Mouse (Mus musculus) fat pad, adult 2 months (tissue): ENCODE data around the gene Zfp335.
"Not testable (repeated sequence)": the region's sequence is repeated elsewhere in the genome, so short reads cannot be mapped to it uniquely, and the experiment has no call there.

Experiments
- DNase-seq: peaks from one replicate; pipeline ENCODE4 v3.0.0-alpha.2; 2011; ENCODE audit warnings: low read depth, low spot score; ENCODE audit errors: extremely low read depth

Zfp335 gene

DNA sequence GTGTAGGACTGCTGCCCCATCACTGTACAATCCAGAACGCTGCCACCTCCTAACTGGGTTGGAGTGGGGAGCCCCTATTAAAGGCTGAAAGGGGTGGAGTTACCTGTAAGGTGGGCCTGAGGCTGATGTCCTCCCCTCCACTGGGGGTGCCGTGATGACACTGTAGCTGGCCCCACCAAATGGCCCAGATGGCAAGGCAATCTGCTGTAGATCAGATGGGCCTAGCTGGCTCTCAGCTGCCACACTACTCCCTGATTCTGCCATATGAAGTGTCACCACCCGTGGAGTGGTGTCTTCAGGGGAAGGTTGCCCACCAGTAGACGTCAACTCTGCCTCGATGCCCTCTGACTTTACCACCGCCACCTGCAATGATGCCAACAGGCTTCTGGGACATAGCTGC lies 15.7 kb downstream of the Zfp335 start:
- DNase-seq: no peak

DNA sequence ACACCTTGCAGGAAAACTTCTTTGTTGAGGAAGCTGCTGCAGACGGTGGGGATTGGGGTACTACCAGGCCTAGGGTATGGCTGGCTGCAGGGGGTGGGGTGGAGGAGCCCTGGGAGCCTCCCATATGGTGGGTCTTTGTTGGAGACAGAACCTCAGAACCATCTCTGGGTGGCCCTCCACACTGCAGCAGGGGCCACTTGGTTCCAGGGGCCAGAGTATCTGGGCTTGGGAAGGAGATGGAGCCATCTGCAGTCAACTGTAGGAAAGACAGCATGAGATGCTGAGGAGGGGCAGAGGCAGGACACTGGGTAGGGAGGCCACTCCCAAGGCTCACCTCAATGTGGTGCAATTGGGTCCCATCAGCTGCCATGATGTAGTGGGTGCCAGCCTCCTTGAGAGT lies 16.9 kb downstream of the Zfp335 start:
- DNase-seq: no peak

DNA sequence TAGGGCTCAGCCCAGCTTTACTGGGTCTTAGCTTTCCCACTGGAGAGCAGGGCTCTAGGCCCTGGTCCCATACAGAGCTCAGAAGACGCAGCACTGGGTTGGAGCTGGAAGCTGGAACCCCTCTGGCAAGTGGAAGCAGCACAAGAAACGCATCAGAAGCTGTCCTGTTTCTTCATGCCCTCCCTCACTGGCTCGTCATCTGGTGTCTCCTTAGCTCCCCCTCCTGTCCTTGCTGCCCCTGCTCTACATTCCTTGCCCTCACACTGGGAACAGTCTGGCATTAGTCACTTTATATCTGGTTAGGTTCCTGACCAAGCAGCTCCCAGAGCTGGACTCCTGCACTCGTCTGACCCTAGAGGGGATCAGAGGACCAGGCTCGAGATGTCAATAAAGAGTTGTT lies 17.5 kb downstream of the Zfp335 start:
- no peak for DNase-seq

DNA sequence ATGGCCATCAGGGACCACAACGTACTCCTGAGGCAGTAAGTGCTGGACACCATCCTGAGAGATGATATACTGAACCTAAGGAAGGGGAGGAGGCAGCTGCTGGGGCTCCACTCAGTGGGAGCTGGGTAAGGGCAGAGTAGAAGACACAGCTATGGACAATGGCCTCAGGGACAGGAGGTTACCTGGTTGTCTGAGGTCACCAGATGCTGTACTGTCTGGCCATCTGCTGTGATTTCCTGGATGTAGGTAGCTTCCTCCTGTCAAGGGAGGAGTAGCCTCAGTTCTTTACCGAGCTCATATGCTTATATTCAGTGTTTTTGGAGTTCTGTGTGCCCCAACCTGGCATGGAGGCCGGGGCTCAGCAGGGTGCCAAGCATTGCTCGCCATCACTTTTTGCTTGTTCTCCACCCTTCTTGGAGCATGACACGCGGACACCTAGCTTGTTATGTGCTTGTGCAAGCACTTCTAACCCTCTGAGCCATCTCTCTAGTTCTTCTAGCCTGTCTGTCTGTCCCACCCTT lies 18.8 kb downstream of the Zfp335 start:
- DNase-seq: no peak

DNA sequence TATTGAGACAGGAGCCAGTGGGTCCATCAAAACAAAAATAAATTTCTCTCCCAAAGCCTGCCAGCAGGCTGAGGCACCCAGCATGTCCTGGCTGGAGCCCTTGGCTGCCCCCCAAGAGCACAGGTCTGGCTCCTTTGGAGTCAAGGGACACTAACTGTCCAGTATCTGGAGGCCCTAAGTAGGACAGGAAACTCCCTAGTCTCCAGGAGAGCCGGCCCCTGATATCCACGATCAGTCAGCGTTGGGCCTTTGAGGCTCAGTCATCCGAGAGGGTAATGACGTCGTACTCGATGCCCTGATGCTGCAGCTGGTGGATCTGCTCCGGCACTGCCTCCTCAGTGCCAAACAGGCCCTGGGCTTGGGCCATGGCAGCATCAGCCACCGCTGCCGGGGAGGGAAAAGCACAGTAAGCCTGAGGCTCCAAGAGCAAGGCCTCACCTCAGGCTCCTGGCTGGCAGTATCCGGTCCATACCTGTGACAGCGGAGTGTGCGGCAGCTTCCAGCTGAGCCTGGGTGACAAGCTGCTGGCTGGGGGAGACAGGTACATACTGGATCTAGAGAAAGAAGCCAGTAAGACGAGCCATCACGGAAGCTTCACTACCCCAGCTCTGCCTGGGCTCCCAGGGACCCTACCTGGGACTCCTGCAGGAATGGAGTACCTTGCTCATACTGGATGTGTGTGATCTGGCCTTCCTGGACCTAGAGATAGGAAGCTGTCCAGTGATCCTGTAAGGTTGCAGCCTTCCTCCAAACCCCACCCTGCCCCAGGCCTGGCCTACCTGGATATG lies 19.5 kb downstream of the Zfp335 start:
- no peak for DNase-seq

DNA sequence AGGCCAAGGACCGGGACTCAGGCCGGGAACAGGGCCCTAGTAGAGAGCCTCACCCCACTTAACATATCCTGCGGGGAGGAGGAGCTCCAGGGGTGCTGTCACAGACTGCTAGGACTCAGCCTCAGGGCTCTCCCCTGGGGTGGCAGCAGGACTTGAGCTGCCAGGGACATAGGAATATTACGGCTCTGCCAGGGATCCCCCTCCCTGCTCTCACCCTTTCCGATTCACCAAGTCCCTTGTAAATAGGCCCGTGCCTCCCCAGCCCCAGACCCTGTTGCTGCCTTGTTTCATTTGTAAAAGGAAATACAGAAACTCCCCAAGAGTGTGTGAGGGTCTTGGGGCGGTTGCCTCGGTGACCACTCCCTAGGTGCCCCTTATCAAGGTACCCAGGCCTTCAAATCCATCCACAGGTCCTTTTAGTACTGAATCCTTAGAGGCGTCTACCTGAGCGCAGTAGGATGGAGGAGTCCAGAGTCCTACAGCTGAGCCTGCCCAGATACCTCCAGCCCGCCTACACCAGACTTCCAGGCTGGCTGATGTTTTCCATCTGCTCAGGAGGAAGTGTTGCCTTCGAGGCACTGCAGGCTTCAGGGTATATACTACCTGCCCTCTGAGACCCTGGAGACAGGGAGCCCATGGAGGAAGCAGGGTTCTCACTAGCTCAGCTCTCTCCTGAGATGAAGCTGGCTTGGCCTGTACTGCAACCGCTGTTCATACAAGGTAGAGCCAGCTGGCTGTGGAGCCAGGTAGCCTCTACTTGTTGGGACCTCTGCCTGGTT lies 20.3 kb downstream of the Zfp335 start:
- DNase-seq: no peak

DNA sequence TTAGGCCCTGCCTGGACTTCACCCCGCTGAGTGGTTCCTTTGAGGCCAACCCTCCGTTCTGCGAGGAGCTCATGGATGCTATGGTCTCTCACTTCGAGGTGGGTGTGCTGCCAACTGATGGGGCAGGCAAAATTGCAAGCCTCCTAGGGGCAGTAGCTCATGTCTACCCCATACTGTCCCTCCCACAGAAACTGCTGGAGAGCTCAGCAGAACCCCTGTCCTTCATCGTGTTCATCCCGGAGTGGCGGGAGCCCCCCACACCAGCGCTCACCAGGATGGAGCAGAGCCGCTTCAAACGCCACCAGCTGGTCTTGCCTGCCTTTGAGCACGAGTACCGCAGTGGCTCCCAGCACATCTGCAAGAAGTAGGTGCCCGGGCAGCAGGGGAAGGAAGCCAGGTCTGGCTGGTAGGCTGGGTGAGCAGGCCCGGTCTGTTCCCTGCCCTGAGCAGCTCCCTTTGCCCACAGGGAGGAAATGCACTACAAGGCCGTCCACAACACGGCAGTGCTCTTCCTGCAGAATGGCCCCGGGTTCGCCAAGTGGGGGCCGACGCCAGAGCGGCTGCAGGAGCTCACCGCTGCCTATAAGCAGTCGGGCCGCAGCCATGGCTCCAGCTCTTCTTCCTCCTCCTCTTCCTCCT lies 21.0 kb downstream of the Zfp335 start:
- DNase-seq: no peak

DNA sequence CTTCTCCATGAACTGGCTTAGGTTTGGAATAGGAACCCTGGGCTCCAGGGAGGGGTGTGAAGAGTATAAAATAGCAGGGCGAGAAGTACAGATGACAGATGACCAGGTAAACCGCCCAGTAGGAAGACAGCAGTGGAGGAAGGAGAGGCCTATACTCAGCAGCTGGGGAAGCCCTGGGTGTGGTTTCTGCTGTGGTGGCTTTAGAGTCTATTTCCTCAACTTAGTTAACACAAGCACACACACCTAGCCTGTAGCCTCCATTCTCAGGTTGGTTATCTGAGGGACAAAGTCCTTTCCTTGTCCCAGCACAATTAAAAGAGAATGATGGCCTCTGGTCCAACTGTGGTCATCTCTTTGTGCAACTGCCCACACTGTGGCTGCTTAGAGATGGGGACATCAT lies 21.6 kb downstream of the Zfp335 start:
- DNase-seq: no peak

DNA sequence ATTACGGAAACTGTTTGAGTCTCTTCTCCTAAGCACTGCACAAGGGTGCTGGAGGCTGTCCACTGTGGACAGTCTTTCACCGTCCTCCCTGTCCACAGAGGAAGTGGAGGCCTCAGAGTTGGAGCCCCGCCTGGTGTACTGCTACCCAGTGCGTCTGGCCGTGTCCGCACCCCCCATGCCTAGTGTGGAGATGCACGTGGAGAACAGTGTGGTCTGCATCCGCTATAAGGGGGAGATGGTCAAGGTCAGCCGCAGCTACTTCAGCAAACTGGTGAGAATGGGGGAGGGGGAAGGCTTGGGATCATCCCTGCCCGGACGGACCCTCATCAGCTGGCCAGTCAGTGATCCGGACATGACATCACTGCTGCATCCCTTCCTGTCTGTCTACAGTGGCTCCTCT lies 22.6 kb downstream of the Zfp335 start:
- DNase-seq: no peak

DNA sequence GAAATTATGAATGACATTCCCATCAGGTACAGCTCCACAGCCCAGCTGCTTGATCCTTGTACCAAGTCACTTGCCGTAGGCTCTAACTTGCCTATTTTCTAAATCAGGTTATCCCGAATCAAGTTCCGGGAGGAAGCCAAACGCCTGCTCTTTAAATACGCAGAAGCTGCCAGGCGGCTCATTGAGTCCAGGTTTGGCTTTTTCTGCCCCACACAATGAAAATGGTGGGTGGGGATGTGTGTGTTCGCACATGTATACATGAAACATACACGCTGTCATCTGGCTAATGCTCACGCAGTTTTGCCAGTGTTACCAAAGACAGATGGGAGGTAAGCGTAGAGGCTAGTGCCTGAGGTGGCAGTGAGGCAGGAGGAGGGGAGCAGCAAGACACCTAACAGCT lies 24.9 kb downstream of the Zfp335 start:
- DNase-seq: no peak

DNA sequence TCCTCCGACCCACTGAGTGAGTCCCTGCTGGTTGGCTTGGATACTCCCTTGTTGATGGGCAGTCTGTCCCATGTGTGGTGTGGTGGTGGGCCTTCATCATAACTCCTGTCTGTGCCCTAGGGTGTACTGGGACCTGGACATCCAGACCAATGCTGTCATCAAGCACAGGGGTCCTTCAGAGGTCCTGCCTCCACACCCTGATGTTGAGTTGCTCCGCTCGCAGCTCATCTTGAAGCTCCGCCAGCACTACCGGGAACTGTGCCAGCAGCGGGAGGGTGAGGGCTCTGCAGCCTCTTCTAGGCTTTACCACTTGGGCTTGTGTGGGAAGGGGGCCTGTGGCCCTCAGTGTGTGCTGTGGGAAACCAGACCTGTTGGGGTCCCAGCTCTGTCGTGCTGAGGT lies 25.8 kb downstream of the Zfp335 start:
- DNase-seq: no peak

DNA sequence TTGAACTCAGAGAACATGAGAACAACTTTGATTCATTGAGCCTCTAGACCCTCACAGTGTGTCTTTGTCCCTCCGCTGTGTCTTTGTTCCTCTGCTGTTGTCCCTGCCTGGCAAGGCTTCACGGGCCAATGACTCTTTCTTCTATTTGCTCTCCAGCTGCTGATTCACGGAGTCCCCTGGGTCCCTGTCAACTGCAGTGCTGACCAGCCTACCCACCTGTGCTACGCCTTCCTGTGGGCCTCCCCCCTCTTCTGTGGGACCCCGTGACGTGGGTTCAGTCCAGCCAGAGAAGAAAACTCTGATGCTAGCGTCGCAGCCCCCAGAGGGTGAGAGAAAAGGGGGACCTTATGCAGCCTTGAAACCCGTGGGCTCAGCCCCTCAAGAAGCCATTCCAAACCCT lies 28.9 kb downstream of the Zfp335 start:
- DNase-seq: no peak

DNA sequence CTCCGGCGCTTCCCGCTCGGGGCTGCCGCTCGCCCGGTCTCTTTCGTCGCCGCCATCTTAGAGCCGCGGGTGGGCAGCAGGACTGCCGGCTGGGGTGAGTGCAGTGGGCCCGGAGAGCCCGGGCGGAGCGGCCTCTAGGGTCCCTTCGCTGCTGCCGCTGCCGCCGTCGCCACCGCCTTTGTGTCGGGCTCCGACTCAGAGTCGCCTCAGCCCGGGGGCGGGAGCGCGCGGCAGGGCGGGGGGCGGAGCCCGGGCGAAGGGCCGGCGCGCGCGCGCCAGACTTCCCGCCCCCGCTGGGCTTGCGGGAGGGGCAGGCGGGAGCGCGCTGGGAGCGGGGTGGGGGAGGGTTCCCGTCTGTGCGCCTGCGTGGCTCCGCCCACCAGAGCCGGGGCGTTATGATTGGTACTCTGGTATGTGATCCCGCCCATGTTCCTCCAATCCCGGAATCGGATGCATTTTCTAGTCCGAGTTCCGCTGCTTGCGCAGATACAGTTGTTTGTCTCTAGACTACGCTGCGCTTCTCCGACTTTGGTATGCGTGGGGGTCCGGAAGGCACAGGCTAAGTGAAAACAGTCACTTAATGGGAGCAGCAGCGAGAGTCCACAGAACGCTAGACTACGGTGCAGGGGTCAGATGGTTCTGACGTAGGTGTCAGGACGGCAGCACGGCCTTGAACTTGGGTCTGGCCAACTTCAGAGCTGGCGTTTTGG lies 31.8 kb downstream of the Zfp335 start:
- no peak for DNase-seq

DNA sequence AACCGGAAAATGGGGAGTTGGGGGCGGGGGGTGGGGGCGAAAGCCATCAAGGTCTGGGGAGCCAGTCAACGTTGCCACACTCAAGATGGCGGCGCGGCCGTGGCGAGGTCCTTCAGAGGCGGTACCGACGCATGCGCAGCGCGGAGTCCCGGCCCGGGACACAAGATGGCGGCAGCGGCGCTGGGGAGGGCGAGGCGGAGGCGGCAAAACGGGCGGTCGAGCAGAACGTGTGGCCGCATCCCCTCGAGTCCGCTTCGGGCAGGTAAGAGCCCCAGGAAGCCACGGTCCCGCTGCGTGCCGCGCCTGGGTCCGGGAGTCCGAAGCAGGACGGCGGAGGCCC lies 32.4 kb downstream of the Zfp335 start, which contains the start of gene Pcif1:
Gene Pcif1, plus strand, starts transcription at position 77 of the 340 bp plus-strand sequence.
- DNase-seq: no peak

DNA sequence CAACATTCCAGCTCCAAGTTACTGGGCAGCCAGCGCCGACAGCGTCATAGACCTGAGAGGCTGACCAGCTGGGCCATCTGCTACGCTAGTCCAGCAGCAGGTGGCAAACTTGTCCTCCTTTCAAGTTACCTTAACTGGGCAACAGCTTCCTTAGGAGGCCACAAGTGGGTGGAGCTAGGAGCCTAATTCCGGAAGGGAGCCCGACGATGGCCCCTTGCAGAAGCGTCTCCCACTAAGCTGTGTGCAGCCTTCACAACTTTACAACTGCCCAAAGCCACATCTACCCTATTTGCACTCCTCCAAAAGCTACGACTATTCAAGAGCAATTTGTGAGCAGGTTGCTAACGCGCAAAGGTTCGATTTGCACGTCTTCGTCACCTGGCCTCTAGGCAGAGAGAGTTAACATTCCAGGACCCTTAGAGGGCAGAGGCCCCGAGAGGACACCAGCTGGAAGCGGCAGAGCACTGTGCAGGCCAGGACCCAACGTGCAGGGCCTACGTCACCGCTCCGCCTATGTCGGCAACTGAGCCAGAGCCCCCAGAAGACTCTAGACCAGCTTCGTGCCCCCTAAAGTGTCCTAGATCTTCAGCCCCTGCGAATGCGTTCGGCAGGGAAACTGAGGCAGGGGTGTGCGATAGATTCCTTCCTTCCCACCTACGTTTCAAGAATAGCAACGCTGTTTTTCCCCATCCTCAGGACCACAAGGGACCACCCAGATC lies 32.9 kb downstream of the Zfp335 start:
- no peak for DNase-seq

DNA sequence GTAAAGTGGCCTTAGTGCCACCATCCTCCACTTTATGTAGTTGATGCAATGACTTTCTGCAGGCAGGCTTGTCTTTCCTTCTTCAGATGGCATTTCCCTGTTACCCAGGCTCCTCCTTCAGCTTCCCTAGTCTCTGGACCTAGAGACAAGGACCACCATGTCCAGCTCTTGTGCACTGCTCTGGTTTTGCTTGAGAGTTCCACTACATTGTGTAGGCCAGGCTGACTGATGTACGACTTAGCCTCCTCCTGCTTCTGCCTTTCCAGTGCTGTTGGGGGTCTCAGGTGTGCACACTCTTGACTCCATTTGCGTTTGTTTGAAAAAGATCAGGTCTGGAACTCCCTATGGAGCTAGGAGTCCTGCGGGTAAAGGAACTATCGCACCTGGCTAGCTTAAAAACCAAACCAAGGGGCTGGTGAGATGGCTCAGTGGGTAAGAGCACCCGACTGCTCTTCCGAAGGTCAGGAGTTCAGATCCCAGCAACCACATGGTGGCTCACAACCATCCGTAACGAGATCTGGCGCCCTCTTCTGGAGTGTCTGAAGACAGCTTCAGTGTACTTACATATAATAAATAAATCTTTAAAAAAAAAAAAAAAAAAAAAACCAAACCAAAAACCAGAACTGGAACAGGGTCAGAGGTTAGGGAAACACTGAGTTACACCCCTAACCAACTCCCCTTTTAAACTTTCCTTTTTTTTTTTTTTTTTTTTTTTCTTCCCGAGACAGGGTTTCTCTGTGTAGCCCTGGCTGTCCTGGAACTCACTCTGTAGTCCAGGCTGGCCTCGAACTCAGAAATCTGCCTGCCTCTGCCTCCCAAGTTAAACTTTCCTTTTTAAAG lies 34.0 kb downstream of the Zfp335 start:
- DNase-seq: not testable (repeated sequence)

DNA sequence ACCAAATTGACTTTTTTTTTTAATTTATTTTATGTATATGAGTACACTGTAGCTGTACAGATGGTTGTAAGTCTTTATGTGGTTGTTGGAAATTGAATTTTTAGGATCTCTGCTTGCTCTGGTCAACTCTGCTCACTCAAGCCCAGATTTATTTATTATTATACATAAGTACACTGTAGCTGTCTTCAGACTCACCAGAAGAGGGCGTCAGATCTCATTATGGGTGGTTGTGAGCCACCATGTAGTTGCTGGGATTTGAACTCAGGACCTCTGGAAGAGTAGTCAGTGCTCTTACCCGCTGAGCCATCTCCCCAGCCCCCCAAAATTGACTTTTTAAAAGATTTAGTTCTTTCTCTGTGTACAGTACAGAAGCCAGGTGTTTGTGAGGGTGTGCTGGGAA lies 35.9 kb downstream of the Zfp335 start:
- not testable (repeated sequence) for DNase-seq

DNA sequence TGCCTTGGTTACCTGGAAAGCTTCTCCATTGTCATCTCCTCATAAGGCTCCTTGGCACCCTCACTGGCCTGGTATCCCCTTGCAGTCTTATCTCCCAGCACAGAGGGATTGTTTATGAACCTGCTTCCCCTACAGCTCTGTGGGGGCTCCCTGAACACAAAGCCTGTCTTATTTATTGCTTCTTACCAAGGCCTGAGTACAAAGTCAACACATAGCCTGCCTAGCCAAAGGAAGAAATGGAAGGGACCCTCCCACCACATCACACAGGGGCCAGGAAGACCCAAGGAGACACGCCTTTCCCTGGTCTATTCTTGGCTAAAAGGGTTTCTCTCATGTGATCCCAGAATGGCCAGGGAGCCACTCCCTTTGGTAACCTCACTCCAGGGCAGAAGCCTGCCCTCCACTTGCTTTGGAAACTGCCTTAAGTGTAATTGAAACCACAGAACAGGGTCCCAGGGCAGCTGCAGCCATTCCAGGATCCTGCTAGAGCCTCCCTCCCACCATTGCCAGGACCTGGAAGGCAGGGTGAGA lies 37.3 kb downstream of the Zfp335 start:
- DNase-seq: no peak

DNA sequence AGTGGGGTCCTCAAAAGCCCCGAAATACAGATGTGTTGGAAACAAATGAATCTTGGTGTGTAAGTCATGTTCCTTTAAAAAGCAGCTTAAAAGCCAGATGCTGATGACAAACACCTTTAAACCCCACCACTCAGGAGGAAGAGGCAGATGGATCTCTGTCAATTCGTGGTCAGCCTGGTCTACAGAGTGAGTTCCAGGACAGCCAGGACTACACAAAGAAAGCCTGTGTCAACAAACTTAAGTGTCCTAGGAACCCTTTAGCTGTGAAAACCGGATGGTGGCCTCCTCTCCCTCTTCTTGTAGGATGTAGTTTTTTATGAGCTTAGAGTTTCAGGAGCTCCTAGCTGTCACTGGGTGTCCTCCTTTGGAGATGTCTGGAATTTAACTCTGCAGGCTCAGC lies 37.9 kb downstream of the Zfp335 start:
- no peak for DNase-seq
